Mouse (Mus musculus) neural tube, embryonic 12.5 days (tissue): ENCODE results near the gene Aasdhppt. TPM values are rescaled to one million over a fixed set of nuclear protein-coding genes. Genes with fewer than 3 reads are reported as not detected.
A peak's percentile ranks its signal among the peaks of the same experiment; 100 is the strongest.

Experiments used
- ATAC-seq: fragments of 200-750 bp; cut with Nextera tagmentation; 2 replicates; pipeline ENCODE4 v1.8.0; 2017; ENCODE audit warnings: low read depth, mild to moderate bottlenecking, moderate TSS enrichment, moderate library complexity; ENCODE audit not compliant: low FRiP score
- H3K27ac ChIP-seq: fragments of 300-500 bp; sonication (generic); 2 replicates; pipeline ENCODE4 v1.5.1; 2016
- H3K27me3 ChIP-seq: fragments of 300-500 bp; sonication (generic); replicated peaks from 2 replicates; pipeline ENCODE4 v1.6.1; 2016; ENCODE audit warnings: mild to moderate bottlenecking
- H3K36me3 ChIP-seq: fragments of 300-500 bp; sonication (generic); 2 replicates; pipeline ENCODE4 v1.6.1; 2016; ENCODE audit warnings: mild to moderate bottlenecking
- H3K4me1 ChIP-seq: fragments of 300-500 bp; sonication (generic); 2 replicates; pipeline ENCODE4 v1.6.1; 2016
- H3K4me2 ChIP-seq: fragments of 300-500 bp; sonication (generic); replicated peaks from 2 replicates; pipeline ENCODE4 v1.6.1; 2016; ENCODE audit warnings: mild to moderate bottlenecking
- H3K4me3 ChIP-seq: fragments of 300-500 bp; sonication (generic); 2 replicates; pipeline ENCODE4 v1.5.1; 2016
- H3K9ac ChIP-seq: fragments of 300-500 bp; sonication (generic); 2 replicates; pipeline ENCODE4 v1.6.1; 2016; ENCODE audit warnings: mild to moderate bottlenecking
- H3K9me3 ChIP-seq: fragments of 300-500 bp; sonication (generic); 2 replicates; pipeline ENCODE4 v1.6.1; 2016; ENCODE audit warnings: mild to moderate bottlenecking
- WGBS: fragments of 180-500 bp; shearing (Covaris S2); methylation state at CpG from one replicate; pipeline ENCODE4 v1.1.7; 2016; 5-methylcytosine and 5-hydroxymethylcytosine counted together
- polyA plus RNA-seq: library from polyadenylated mRNA; unstranded; fragments of >200 nt; fragmentation: Nextera tagmentation; extraction: Ambion mirVana; gene quantifications from 2 replicates; pipeline ENCODE4 v1.2.1, GENCODE M21; 2016

The Aasdhppt gene
- polyA plus RNA-seq = 29.0 and 30.4 TPM in 2 replicates

- Histone ChIP-seq H3K27ac (peak within 1 kb of the TSS; percentile 75), H3K27me3 (no peaks in the 10 kb centered on the region), H3K9me3 (no peaks in the 10 kb centered on the region), H3K4me2 (peak within 1 kb of the TSS; percentile 73), H3K36me3 (no peaks in the 10 kb centered on the region), H3K9ac (peak within 1 kb of the TSS; percentile 77), H3K4me1 (peaks cover 12% of the 10 kb centered on the region), H3K4me3 (peak within 1 kb of the TSS; percentile 64)
- WGBS = under 1% methylated on average over 53 of the region's 53 CpGs
- ATAC-seq = peak; percentile 97
Observed at GRCm38 (mm10) chr9:4309351-4310085, at the start of gene Aasdhppt, which contains the start of gene Kbtbd3. Aasdhppt (minus strand) TSS chr9:4309471. Kbtbd3 (plus strand) TSS chr9:4309833.

- Histone ChIP-seq H3K27me3 (no peaks in the 10 kb centered on the region), H3K27ac (no peak overlapping the region), H3K4me3 (no peak overlapping the region), H3K9ac (no peak overlapping the region), H3K4me1 (no peaks in the 10 kb centered on the region), H3K4me2 (no peak overlapping the region), H3K36me3 (no peaks in the 10 kb centered on the region), H3K9me3 (no peaks in the 10 kb centered on the region)
- ATAC-seq = no peak
- 97% methylated on average over 1 of the region's 1 CpGs for WGBS
Observed at GRCm38 (mm10) chr9:4353163-4353562, 43.9 kb upstream of the Aasdhppt start.

DNA sequence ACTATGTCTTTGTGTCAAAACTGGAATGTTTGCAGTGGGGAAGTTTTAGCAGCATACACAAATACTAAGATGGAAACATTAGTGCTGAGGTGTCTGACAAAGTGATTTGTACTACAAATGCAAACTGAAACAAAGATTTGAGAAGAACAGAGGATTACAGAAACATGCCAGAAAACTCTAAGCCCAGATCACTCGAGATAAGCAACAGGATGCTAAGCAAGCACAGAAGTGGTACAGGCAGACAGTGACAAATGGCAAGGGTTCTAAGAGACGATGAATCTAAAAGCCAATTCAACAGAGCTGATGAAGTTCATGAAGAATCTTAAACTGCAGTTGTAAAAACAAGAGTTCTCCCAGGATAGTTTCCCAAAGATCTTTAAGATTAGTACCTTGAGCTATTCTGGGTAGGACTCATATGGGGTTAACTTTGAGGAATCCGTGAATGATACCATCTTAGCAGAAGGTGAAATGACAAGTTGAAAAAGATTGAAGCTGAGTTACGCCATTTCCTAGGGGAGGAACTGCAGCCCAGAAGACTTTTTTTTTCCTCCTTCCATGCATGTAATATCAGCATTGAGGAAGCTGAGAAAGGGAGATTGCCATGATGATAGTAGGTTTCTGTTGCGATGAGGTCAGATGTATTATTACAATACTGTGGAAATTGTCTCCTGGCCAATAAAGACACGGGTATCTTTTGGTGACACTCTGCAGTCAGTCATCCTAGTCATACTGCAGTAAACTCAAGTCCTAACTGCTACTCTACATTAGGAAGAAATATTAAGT, 9.9 kb upstream of the Aasdhppt start:
- H3K4me3 ChIP-seq = no peak overlapping the region
- peaks cover 3% of the 10 kb centered on the region for H3K36me3 ChIP-seq
- no peak overlapping the region for H3K27ac ChIP-seq
- H3K4me2 ChIP-seq = no peak overlapping the region
- 89% methylated on average over 6 of the region's 6 CpGs for WGBS
- no peak overlapping the region for H3K9ac ChIP-seq
- no peaks in the 10 kb centered on the region for H3K27me3 ChIP-seq
- no peaks in the 10 kb centered on the region for H3K4me1 ChIP-seq
- ATAC-seq = no peak
- 0 out of 2 replicates have a peak, but pooled peaks cover 3% of the 10 kb centered on the region for H3K9me3 ChIP-seq

DNA sequence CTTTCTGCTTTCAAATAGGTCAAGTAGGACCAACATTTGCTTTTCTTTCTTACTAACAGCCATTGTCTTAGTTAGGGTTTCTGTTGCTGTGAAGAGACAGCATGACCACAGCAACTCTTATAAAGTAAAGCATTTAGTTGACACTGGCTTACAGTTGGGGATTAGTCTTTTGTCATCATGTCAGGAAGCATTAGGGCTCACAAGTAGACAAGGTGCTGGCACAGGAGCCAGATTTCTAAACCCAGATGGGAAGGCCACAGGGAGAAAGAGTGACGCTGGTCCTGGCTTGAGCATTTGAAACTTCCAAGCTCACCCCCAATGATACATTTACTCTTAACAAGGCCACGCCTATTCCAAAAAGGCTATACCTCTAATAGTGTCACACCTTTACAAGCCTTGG, 6.5 kb upstream of the Aasdhppt start:
- Histone ChIP-seq H3K4me2 (no peak overlapping the region), H3K27ac (no peak overlapping the region), H3K9ac (no peak overlapping the region), H3K9me3 (no peaks in the 10 kb centered on the region), H3K4me3 (no peak overlapping the region), H3K4me1 (peaks cover 1% of the 10 kb centered on the region), H3K27me3 (no peaks in the 10 kb centered on the region), H3K36me3 (peaks cover 3% of the 10 kb centered on the region)
- WGBS = 92% methylated on average over 2 of the region's 2 CpGs
- ATAC-seq = no peak

DNA sequence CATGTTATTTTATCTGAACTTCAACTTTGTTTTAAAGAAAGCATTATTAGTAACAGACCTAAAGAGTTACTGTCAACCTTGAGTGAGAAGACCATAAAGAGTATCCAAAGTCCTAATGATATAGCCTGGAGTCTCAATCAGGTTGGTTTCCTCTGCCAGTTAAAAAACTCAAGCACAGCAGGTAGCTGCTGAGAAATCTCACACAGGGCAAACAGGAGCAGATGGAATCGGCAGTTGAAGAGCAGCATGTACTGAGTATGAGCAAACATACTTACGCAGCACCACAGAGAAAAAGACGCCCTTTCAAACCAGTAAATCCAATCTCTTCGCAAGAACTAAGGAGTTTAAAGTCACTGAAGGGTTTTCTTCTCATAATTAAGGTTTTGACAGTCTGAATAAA, 4.7 kb upstream of the Aasdhppt start:
- no peak overlapping the region for H3K4me2 ChIP-seq
- 85% methylated on average over 4 of the region's 4 CpGs for WGBS
- H3K27me3 ChIP-seq = no peaks in the 10 kb centered on the region
- H3K9me3 ChIP-seq = no peaks in the 10 kb centered on the region
- H3K4me1 ChIP-seq = peaks cover 8% of the 10 kb centered on the region
- no peak for ATAC-seq
- H3K9ac ChIP-seq = no peak overlapping the region
- H3K27ac ChIP-seq = no peak overlapping the region
- H3K36me3 ChIP-seq = peaks cover 3% of the 10 kb centered on the region
- no peak overlapping the region for H3K4me3 ChIP-seq

- H3K9me3 ChIP-seq = no peaks in the 10 kb centered on the region
- peaks cover 12% of the 10 kb centered on the region for H3K4me1 ChIP-seq
- H3K27ac ChIP-seq = no peak overlapping the region
- H3K4me3 ChIP-seq = no peak overlapping the region
- H3K27me3 ChIP-seq = no peaks in the 10 kb centered on the region
- no peak for ATAC-seq
- no peaks in the 10 kb centered on the region for H3K36me3 ChIP-seq
- no peak overlapping the region for H3K4me2 ChIP-seq
- WGBS = 91% methylated on average over 3 of the region's 3 CpGs
- H3K9ac ChIP-seq = no peak overlapping the region
Observed at GRCm38 (mm10) chr9:4311162-4311561, 1.9 kb upstream of the Aasdhppt start.

GRCm38 (mm10) chr9:4310706-4311105, 1.4 kb upstream of the Aasdhppt start:
- Histone ChIP-seq H3K4me3 (peak overlapping the region; percentile 64; the same call in 1 of the 2 replicates), H3K9me3 (no peaks in the 10 kb centered on the region), H3K9ac (peak overlapping the region; percentile 77; the same call in 1 of the 2 replicates), H3K27me3 (no peaks in the 10 kb centered on the region), H3K4me1 (peaks cover 12% of the 10 kb centered on the region), H3K4me2 (peak overlapping the region; percentile 73), H3K27ac (no peak overlapping the region), H3K36me3 (no peaks in the 10 kb centered on the region)
- 61% methylated on average over 3 of the region's 3 CpGs for WGBS
- ATAC-seq = no peak

DNA sequence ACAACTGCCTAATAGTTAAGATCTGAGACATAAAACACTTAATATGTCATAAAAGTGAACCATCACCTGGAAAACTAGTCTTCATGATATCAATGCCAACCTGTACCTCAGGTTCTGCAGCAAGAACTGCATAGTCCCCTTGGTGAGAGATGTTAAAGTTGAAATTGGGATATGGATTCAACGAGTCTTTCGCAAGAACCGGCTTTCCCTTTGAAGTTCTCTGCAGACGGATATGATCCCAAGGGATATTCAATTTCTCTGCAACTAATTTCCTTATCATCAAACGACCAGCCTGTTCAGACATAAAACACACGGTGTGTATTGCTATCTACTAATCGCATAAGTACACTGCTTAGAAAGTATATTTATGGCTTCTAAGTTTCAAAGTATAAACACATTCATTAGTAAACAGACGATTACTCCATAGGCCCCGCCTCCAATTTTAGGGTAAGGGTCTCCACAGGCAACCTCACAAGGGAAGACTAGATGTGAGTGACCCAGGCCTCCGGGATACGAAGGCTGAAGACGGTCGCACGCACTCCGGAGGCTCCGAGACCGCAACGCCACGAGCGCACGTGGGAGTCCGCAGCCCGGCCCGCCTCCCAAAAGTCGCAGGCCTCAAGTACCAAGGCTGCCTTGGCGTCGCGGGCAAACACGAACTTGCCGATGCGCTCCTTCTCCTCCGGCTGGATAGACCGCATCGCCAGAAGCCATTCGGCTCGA, 482 bp downstream of the Aasdhppt start:
- H3K9me3 ChIP-seq = no peaks in the 10 kb centered on the region
- ATAC-seq = peak; percentile 69
- H3K27ac ChIP-seq = no peak overlapping the region
- H3K4me2 ChIP-seq = peak overlapping the region; percentile 73
- peak overlapping the region; percentile 64 for H3K4me3 ChIP-seq
- no peaks in the 10 kb centered on the region for H3K27me3 ChIP-seq
- no peaks in the 10 kb centered on the region for H3K36me3 ChIP-seq
- peaks cover 12% of the 10 kb centered on the region for H3K4me1 ChIP-seq
- under 1% methylated on average over 36 of the region's 36 CpGs for WGBS
- H3K9ac ChIP-seq = peak overlapping the region; percentile 62

- no peak for ATAC-seq
- no peak overlapping the region for H3K9ac ChIP-seq
- H3K9me3 ChIP-seq = no peaks in the 10 kb centered on the region
- H3K4me3 ChIP-seq = no peak overlapping the region
- H3K27me3 ChIP-seq = no peaks in the 10 kb centered on the region
- no peak overlapping the region for H3K27ac ChIP-seq
- peaks cover 4% of the 10 kb centered on the region; the same call in 1 of the 2 replicates for H3K4me1 ChIP-seq
- WGBS = 57% methylated on average over 1 of the region's 1 CpGs
- peaks cover 12% of the 10 kb centered on the region for H3K36me3 ChIP-seq
- no peak overlapping the region for H3K4me2 ChIP-seq
Observed at GRCm38 (mm10) chr9:4304867-4305266, 4.4 kb downstream of the Aasdhppt start.

DNA sequence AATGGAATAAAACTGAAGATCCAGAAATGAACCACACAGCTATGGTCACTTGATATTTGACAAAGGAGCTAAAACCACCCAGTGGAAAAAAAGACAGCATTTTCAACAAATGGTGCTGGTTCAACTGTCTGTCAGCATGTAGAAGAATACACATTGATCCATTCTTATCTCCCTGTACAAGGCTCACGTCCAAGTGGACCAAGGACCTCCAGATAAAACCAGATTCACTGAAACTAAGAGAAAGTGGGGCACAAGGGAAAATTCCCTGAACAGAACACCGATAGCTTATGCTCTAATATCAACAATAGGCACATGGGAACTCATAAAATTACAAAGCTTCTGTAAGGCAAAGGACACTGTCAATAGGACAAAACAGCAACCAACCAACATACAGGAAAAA, 8.8 kb downstream of the Aasdhppt start:
- no peak for ATAC-seq

DNA sequence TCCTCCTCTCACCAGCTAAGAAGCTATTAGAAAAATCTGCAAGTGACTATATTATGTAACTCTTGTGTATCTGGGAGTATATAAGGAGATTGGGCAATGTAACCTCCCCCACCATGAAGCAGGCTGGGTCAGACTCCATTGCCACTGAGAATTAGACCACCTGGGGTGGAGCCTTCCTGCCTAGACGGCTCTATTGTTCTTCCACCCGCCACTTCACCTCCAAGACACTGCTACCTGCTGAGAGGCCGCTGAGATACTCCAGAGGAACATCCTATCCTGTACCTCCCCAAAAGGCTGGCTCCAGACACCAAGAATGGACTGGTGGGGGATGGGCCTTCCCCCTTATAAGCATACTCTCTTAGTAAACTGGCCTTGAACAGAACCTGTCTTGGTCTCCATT, 25.4 kb downstream of the Aasdhppt start:
- Histone ChIP-seq H3K9ac (no peak overlapping the region), H3K36me3 (no peaks in the 10 kb centered on the region), H3K4me3 (no peak overlapping the region), H3K27me3 (no peaks in the 10 kb centered on the region), H3K9me3 (no peaks in the 10 kb centered on the region), H3K27ac (no peak overlapping the region), H3K4me1 (no peaks in the 10 kb centered on the region), H3K4me2 (no peak overlapping the region)
- 12% methylated on average over 3 of the region's 3 CpGs for WGBS
- no peak for ATAC-seq

More for the DNA sequence above, 8.8 kb downstream of the Aasdhppt start:
- H3K4me2 ChIP-seq = no peak overlapping the region
- H3K9me3 ChIP-seq = no peaks in the 10 kb centered on the region
- 96% methylated on average over 2 of the region's 2 CpGs for WGBS
- no peak overlapping the region for H3K27ac ChIP-seq
- H3K9ac ChIP-seq = no peak overlapping the region
- no peak overlapping the region for H3K4me3 ChIP-seq
- no peaks in the 10 kb centered on the region for H3K27me3 ChIP-seq
- no peaks in the 10 kb centered on the region for H3K4me1 ChIP-seq
- peaks cover 14% of the 10 kb centered on the region for H3K36me3 ChIP-seq

- WGBS = 96% methylated on average over 3 of the region's 3 CpGs
- H3K36me3 ChIP-seq = no peaks in the 10 kb centered on the region
- H3K4me3 ChIP-seq = no peak overlapping the region
- H3K27ac ChIP-seq = no peak overlapping the region
- H3K9me3 ChIP-seq = no peaks in the 10 kb centered on the region
- H3K27me3 ChIP-seq = no peaks in the 10 kb centered on the region
- no peak overlapping the region for H3K4me2 ChIP-seq
- no peaks in the 10 kb centered on the region for H3K4me1 ChIP-seq
- ATAC-seq = no peak
- no peak overlapping the region for H3K9ac ChIP-seq
Observed at GRCm38 (mm10) chr9:4266881-4267280, 42.4 kb downstream of the Aasdhppt start.
